In genomic region chr1:119255386-119256096, GRCm38 (mm10) we compare ENCODE assay signal across 10 mouse cellular contexts.
A peak's percentile ranks its signal among the peaks of the same experiment; 100 is the strongest.
DNase-seq lines count a peak whose midpoint lies in the region; ATAC-seq lines count a peak whose summit lies in the region.
"Had no signal": no experiment of that assay in that cellular context is flagged by ENCODE, and none has a peak within 500 bp of the region (broad histone marks: within the 10 kb centered on the region; RNA-seq: fewer than 3 reads in every experiment).

No protein-coding gene starts in this region.

- no peaks in the 10 kb centered on the region for H3K36me3 ChIP-seq in hindbrain, embryonic 15.5 days
- H3K36me3 ChIP-seq in midbrain, embryonic 12.5 days = no peaks in the 10 kb centered on the region
- H3K36me3 ChIP-seq: embryonic facial prominence, embryonic 13.5 days; lung, embryonic 15.5 days had no signal

- H3K9me3 ChIP-seq in hindbrain, embryonic 15.5 days = no peaks in the 10 kb centered on the region
- no peaks in the 10 kb centered on the region for H3K9me3 ChIP-seq in midbrain, embryonic 12.5 days
- H3K9me3 ChIP-seq: embryonic facial prominence, embryonic 13.5 days; lung, embryonic 15.5 days had no signal

- peak overlapping the region; percentile 20 for H3K4me2 ChIP-seq in hindbrain, embryonic 15.5 days
- no peak overlapping the region for H3K4me2 ChIP-seq in midbrain, embryonic 12.5 days (replicated peaks)
- H3K4me2 ChIP-seq: embryonic facial prominence, embryonic 13.5 days; lung, embryonic 15.5 days had no signal

- H3K4me3 ChIP-seq in hindbrain, embryonic 15.5 days = no peak overlapping the region
- no peak overlapping the region for H3K4me3 ChIP-seq in midbrain, embryonic 12.5 days
- H3K4me3 ChIP-seq: embryonic facial prominence, embryonic 13.5 days; lung, embryonic 15.5 days had no signal

- no peaks in the 10 kb centered on the region for H3K27me3 ChIP-seq in hindbrain, embryonic 15.5 days
- peaks cover 17% of the 10 kb centered on the region; the same call in 1 of the 2 replicates for H3K27me3 ChIP-seq in midbrain, embryonic 12.5 days
- H3K27me3 ChIP-seq: embryonic facial prominence, embryonic 13.5 days; lung, embryonic 15.5 days had no signal

- WGBS in hindbrain, embryonic 15.5 days = 21% methylated on average over 20 of the region's 20 CpGs
- 59% methylated on average over 20 of the region's 20 CpGs for WGBS in midbrain, embryonic 12.5 days

- ATAC-seq in cerebellum, adult (ENCODE audit: insufficient number of reproducible peaks, low FRiP score, low TSS enrichment) = no peak
- peak; percentile 84 for ATAC-seq in hindbrain, embryonic 15.5 days (ENCODE audit: low FRiP score, low read depth)
- peak; percentile 76 for ATAC-seq in midbrain, embryonic 12.5 days (ENCODE audit: low FRiP score, low read depth)

- peak overlapping the region; percentile 75 for H3K27ac ChIP-seq in hindbrain, embryonic 15.5 days (replicated peaks)
- H3K27ac ChIP-seq in midbrain, embryonic 12.5 days (replicated peaks) = 0 out of 2 replicates have a peak overlapping the region, but pooled peaks have one; percentile 49
- H3K27ac ChIP-seq: embryonic facial prominence, embryonic 13.5 days; lung, embryonic 15.5 days had no signal

- H3K4me1 ChIP-seq in hindbrain, embryonic 15.5 days (replicated peaks) = peaks cover 22% of the 10 kb centered on the region
- peaks cover 6% of the 10 kb centered on the region; the same call in 1 of the 2 replicates for H3K4me1 ChIP-seq in midbrain, embryonic 12.5 days

- H3K9ac ChIP-seq in hindbrain, embryonic 15.5 days = no peak overlapping the region
- H3K9ac ChIP-seq in midbrain, embryonic 12.5 days (replicated peaks) = no peak overlapping the region
- H3K9ac ChIP-seq: embryonic facial prominence, embryonic 13.5 days; lung, embryonic 15.5 days had no signal

- DNase-seq in cerebellum, adult 11-12 months = peak; percentile 27
- peak; percentile 4 for DNase-seq in brain, adult 2 months (ENCODE audit: low read depth, low spot score)
- DNase-seq in thymus, postnatal 0 days (ENCODE audit: low spot score) = no peak
- DNase-seq in thymus, postnatal 25 days = no peak
- no peak for DNase-seq in gastrocnemius, postnatal 25 days

Comparison
In these comparisons a context has a peak if more than half of its experiments do, and no peak if none do; other contexts are left out.
1. DNase-seq: peak in cerebellum, adult 11-12 months (single experiment) and brain, adult 2 months (single experiment); none in thymus, postnatal 0 days (single experiment), thymus, postnatal 25 days (single experiment) and gastrocnemius, postnatal 25 days (single experiment).